Mouse (Mus musculus) midbrain, embryonic 11.5 days (tissue): ENCODE results near the gene Cuta. TPM values are rescaled to one million over a fixed set of nuclear protein-coding genes. Genes with fewer than 3 reads are reported as not detected.
A peak's percentile ranks its signal among the peaks of the same experiment; 100 is the strongest.

ENCODE experiments used
- ATAC-seq: fragments of 200-750 bp; cut with Nextera tagmentation; 2 replicates; pipeline ENCODE4 v1.8.0; 2017; ENCODE audit warnings: moderate TSS enrichment, moderate library complexity; ENCODE audit not compliant: low FRiP score
- DNase-seq: peaks from one replicate; pipeline ENCODE4 v3.0.0; 2015; ENCODE audit warnings: low spot score; ENCODE audit errors: missing footprints
- H3K27ac ChIP-seq: fragments of 300-500 bp; sonication (generic); 2 replicates; pipeline ENCODE4 v1.5.1; 2014; ENCODE audit warnings: low read depth, low read length
- H3K27me3 ChIP-seq: fragments of 300-500 bp; sonication (generic); 2 replicates; pipeline ENCODE4 v1.6.1; 2014; ENCODE audit warnings: mild to moderate bottlenecking, low read length, moderate library complexity, mixed read lengths; ENCODE audit not compliant: control insufficient read depth, insufficient read depth
- H3K36me3 ChIP-seq: fragments of 300-500 bp; sonication (generic); 2 replicates; pipeline ENCODE4 v1.6.1; 2014; ENCODE audit warnings: mild to moderate bottlenecking, low read length, moderate library complexity, mixed read lengths; ENCODE audit not compliant: control insufficient read depth, insufficient read depth
- H3K4me1 ChIP-seq: fragments of 300-500 bp; sonication (generic); 2 replicates; pipeline ENCODE4 v1.6.1; 2014; ENCODE audit warnings: low read length; ENCODE audit not compliant: control insufficient read depth, insufficient read depth
- H3K4me2 ChIP-seq: fragments of 300-500 bp; sonication (generic); 2 replicates; pipeline ENCODE4 v1.6.1; 2014; ENCODE audit warnings: mild to moderate bottlenecking, moderate library complexity
- H3K4me3 ChIP-seq: fragments of 300-500 bp; sonication (generic); 2 replicates; pipeline ENCODE4 v1.5.1; 2014; ENCODE audit warnings: low read depth, low read length
- H3K9ac ChIP-seq: fragments of 300-500 bp; sonication (generic); 2 replicates; pipeline ENCODE4 v1.6.1; 2014; ENCODE audit warnings: low read length
- H3K9me3 ChIP-seq: fragments of 300-500 bp; sonication (generic); 2 replicates; pipeline ENCODE4 v1.6.1; 2016; ENCODE audit warnings: low read length; ENCODE audit not compliant: control insufficient read depth
- WGBS: fragments of 180-500 bp; shearing (Covaris S2); extraction: QIAGEN DNeasy Blood & Tissue Kit; methylation state at CpG from one replicate; pipeline ENCODE4 v1.1.7; 2014; 5-methylcytosine and 5-hydroxymethylcytosine counted together
- polyA plus RNA-seq: library from polyadenylated mRNA; unstranded; fragments of >200 nt; fragmentation: Nextera tagmentation; extraction: Ambion mirVana; gene quantifications from 2 replicates; pipeline ENCODE4 v1.2.1, GENCODE M21; 2014

Cuta gene
- polyA plus RNA-seq, 1 experiment from 2014 or later, result 157 TPM

GRCm38 (mm10) chr17:26941841-26942570, 2.6 kb upstream of the Cuta start:
- DNase-seq, result peak; percentile 89
- Histone ChIP-seq H3K36me3 (no peaks in the 10 kb centered on the region), H3K9ac (peak overlapping the region; percentile 74), H3K9me3 (no peaks in the 10 kb centered on the region), H3K27ac (peak overlapping the region; percentile 88), H3K4me2 (peak overlapping the region; percentile 66), H3K27me3 (no peaks in the 10 kb centered on the region), H3K4me3 (peak overlapping the region; percentile 37), H3K4me1 (peaks cover 43% of the 10 kb centered on the region)
- 7% methylated on average over 4 of the region's 4 CpGs for WGBS
- no peak for ATAC-seq

DNA sequence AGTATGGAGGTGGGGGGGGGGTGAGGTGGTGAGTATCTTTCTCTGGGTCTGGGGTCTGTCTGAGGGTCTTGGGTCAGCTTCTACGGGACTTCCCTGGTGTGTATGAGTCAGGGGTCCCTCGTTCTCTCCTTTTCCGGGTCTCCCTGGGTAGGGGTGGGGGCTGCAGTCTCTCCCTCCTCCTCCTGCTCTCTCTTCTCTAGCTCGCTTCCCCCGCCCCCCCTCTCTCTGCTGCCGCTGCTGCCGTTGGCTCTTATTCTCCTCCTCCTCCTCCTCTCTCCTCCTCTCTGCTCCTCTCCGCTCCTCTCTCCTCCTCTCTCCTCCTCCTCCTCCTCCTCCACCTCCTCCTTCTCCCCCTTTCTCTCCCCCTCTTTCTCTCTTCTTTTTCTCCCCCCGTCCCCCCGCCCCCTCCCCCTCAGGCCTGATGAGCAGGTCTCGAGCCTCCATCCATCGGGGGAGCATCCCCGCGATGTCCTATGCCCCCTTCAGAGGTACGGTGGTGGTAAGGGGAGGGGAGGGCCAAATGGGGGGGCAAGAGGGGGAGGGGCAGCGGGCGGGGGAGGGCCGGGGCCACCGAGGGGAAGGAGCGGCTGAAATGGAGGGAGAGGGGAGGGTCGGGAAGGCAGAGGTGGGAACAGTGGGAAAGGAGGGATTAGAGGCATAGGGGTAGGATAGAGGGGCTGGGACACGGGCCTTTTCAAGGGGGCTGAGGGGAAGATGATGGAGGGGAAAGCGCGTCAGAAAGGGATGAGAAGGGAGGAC, 1.8 kb upstream of the Cuta start, which contains the start of gene Syngap1:
Syngap1 (plus strand) TSS at position 223 of the 759 bp plus-strand sequence.
- Histone ChIP-seq H3K36me3 (no peaks in the 10 kb centered on the region), H3K9me3 (no peaks in the 10 kb centered on the region), H3K9ac (peak within 1 kb of the TSS; percentile 74), H3K4me2 (peak within 1 kb of the TSS; percentile 98), H3K4me3 (peak within 1 kb of the TSS; percentile 67), H3K27ac (peak within 1 kb of the TSS; percentile 88), H3K27me3 (no peaks in the 10 kb centered on the region), H3K4me1 (peaks cover 35% of the 10 kb centered on the region)
- WGBS, result 1% methylated on average over 22 of the region's 24 CpGs
- ATAC-seq, result no peak
- DNase-seq, result peak; percentile 92

GRCm38 (mm10) chr17:26939973-26940300, 568 bp upstream of the Cuta start:
- peak; percentile 0; the same call in 1 of the 2 replicates for ATAC-seq
- 4% methylated on average over 3 of the region's 3 CpGs for WGBS

GRCm38 (mm10) chr17:26938731-26939130, 638 bp downstream of the Cuta start:
- H3K4me1 ChIP-seq, result peaks cover 27% of the 10 kb centered on the region
- WGBS, result under 1% methylated on average over 21 of the region's 22 CpGs
- H3K27me3 ChIP-seq, result no peaks in the 10 kb centered on the region

More at GRCm38 (mm10) chr17:26939973-26940300, 568 bp upstream of the Cuta start:
- Histone ChIP-seq H3K9ac (peak overlapping the region; percentile 67), H3K27ac (peak overlapping the region; percentile 88), H3K9me3 (no peaks in the 10 kb centered on the region), H3K4me1 (peaks cover 27% of the 10 kb centered on the region), H3K36me3 (peaks cover 4% of the 10 kb centered on the region), H3K27me3 (no peaks in the 10 kb centered on the region), H3K4me3 (peak overlapping the region; percentile 67), H3K4me2 (peak overlapping the region; percentile 98)
- peak; percentile 94 for DNase-seq

GRCm38 (mm10) chr17:26937883-26938695, 1.3 kb downstream of the Cuta start:
- ATAC-seq (no peak), DNase-seq (peak; percentile 80)
- Histone ChIP-seq H3K4me3 (peak overlapping the region; percentile 67), H3K27ac (no peak overlapping the region; the same call in 1 of the 2 replicates), H3K9me3 (no peaks in the 10 kb centered on the region), H3K27me3 (no peaks in the 10 kb centered on the region), H3K36me3 (peaks cover 4% of the 10 kb centered on the region), H3K4me2 (peak overlapping the region; percentile 98), H3K9ac (peak overlapping the region; percentile 77), H3K4me1 (peaks cover 33% of the 10 kb centered on the region)
- WGBS, result 64% methylated on average over 16 of the region's 16 CpGs

More at GRCm38 (mm10) chr17:26938731-26939130, 638 bp downstream of the Cuta start:
- H3K4me2 ChIP-seq, result peak overlapping the region; percentile 98
- peaks cover 4% of the 10 kb centered on the region for H3K36me3 ChIP-seq
- peak overlapping the region; percentile 67 for H3K4me3 ChIP-seq
- no peaks in the 10 kb centered on the region for H3K9me3 ChIP-seq
- peak overlapping the region; percentile 77 for H3K9ac ChIP-seq
- DNase-seq, result peak; percentile 91
- H3K27ac ChIP-seq, result peak overlapping the region; percentile 57
- peak; percentile 1; the same call in 1 of the 2 replicates for ATAC-seq

- Histone ChIP-seq H3K4me2 (no peak overlapping the region), H3K4me3 (no peak overlapping the region), H3K9me3 (no peaks in the 10 kb centered on the region), H3K36me3 (peaks cover 4% of the 10 kb centered on the region), H3K4me1 (peaks cover 38% of the 10 kb centered on the region), H3K27ac (no peak overlapping the region), H3K27me3 (no peaks in the 10 kb centered on the region), H3K9ac (0 out of 2 replicates have a peak overlapping the region, but pooled peaks have one; percentile 20)
- WGBS, result 86% methylated on average over 15 of the region's 15 CpGs
- peak; percentile 12 for DNase-seq
- ATAC-seq, result no peak
These were observed 2.3 kb downstream of the Cuta start for GRCm38 (mm10) chr17:26936921-26937695.

DNA sequence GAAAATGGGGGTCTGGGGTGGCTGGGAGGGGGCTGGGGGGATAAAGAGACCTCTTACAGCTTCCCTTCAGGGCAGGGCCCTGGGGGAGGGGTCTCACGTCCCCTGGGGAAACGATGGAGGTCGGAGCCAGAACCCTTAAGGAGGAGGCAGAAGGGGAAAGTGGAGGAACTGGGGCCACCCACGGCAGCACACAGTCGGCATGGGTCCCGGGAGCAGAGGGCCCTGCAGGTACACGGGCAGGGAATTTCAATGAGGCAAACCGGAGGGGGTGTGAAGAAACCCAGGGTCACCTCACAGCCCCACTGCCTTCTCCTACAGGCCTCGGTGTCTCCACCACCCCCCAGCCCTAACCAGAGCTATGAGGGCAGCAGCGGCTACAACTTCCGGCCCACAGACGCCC, 2.9 kb downstream of the Cuta start:
- no peak for ATAC-seq
- no peaks in the 10 kb centered on the region for H3K9me3 ChIP-seq
- no peak overlapping the region for H3K4me3 ChIP-seq
- no peak for DNase-seq
- H3K4me1 ChIP-seq, result peaks cover 33% of the 10 kb centered on the region
- H3K27ac ChIP-seq, result no peak overlapping the region
- H3K36me3 ChIP-seq, result peaks cover 4% of the 10 kb centered on the region
- H3K27me3 ChIP-seq, result no peaks in the 10 kb centered on the region
- H3K4me2 ChIP-seq, result no peak overlapping the region
- 0 out of 2 replicates have a peak overlapping the region, but pooled peaks have one; percentile 20 for H3K9ac ChIP-seq
- 90% methylated on average over 12 of the region's 12 CpGs for WGBS

DNA sequence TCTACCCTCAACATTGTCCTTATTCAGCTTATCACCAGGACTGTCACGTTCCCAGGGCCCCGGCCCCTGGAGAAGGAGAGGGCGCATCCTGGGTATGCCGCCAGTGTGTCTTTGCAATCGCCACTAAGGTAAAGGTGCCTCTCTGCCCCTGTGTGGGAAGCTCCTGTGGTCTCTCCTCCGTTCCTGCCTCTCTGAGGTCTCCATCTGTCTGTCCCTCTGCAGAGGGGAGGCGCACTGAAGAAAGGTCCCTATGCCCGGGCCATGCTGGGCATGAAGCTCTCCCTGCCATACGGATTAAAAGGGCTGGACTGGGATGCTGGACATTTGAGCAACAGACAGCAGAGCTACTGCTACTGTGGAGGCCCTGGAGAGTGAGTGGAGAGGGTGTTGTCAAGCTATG, 4.3 kb downstream of the Cuta start:
- no peak overlapping the region for H3K4me3 ChIP-seq
- 89% methylated on average over 9 of the region's 9 CpGs for WGBS
- no peak overlapping the region for H3K4me2 ChIP-seq
- H3K27ac ChIP-seq, result no peak overlapping the region
- no peak overlapping the region for H3K9ac ChIP-seq
- peaks cover 4% of the 10 kb centered on the region for H3K36me3 ChIP-seq
- ATAC-seq (no peak), DNase-seq (peak; percentile 37)
- H3K27me3 ChIP-seq, result no peaks in the 10 kb centered on the region
- H3K4me1 ChIP-seq, result peaks cover 25% of the 10 kb centered on the region
- H3K9me3 ChIP-seq, result no peaks in the 10 kb centered on the region
